Mouse (Mus musculus) bone marrow, adult 2 months (tissue): ENCODE data around the gene Eed.

Source experiments
- CTCF ChIP-seq: fragments of 200-500 bp; IDR thresholded peaks from 2 replicates; pipeline ENCODE4 v1.5.1; 2011; ENCODE audit warnings: low read length, control low read depth; ENCODE audit not compliant: control insufficient read depth, insufficient read depth
- POLR2A ChIP-seq: fragments of 200-500 bp; IDR thresholded peaks from 2 replicates; pipeline ENCODE4 v1.6.1; 2011; ENCODE audit warnings: low read depth, mild to moderate bottlenecking, control low read depth, low read length, borderline replicate concordance; ENCODE audit not compliant: control insufficient read depth

DNA sequence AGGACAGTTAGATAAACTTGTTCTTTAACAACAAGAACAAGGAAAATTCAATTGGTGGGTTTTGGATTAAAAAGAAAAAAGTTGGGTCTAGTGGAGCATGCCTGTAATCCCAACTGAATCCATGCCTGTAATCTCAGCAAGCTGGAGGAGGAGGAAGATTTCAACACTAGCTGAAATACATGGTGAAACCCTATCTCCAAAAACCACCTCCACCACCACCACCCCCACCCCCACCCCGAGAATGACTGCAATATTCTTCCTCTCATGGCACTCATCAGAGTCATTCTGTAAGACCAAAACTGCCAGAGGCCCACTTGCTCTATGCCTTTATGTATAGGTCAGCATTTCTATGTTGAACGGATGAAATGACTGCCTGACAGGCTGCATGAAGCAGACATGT, 13.5 kb downstream of the Eed start:
- TF ChIP-seq CTCF, result no peak
- no peak for TF ChIP-seq POLR2A
